Mouse (Mus musculus): Measurements from ENCODE around the gene Thra.

Thra gene

GRCm38 (mm10) chr11:98776843-98777590 lies 36.6 kb downstream of the Thra start:
- peak; percentile 58 for DNase-seq (ENCODE audit: low read depth, low spot score)

- no peak for DNase-seq (ENCODE audit: low read depth, low spot score)
These were observed 37.5 kb downstream of the Thra start for GRCm38 (mm10) chr11:98777888-98778287.

GRCm38 (mm10) chr11:98781851-98782512 lies 41.5 kb downstream of the Thra start:
- DNase-seq (ENCODE audit: low read depth, low spot score): no peak

- DNase-seq (ENCODE audit: low read depth, low spot score): no peak
These were observed 42.3 kb downstream of the Thra start for GRCm38 (mm10) chr11:98782651-98783235.

- peak; percentile 83 for DNase-seq (ENCODE audit: low read depth, low spot score)
These were observed 42.8 kb downstream of the Thra start for GRCm38 (mm10) chr11:98783236-98783696.

GRCm38 (mm10) chr11:98784139-98784538 lies 43.7 kb downstream of the Thra start:
- no peak for DNase-seq (ENCODE audit: low read depth, low spot score)

- DNase-seq (ENCODE audit: low read depth, low spot score): no peak
These were observed 44.8 kb downstream of the Thra start for GRCm38 (mm10) chr11:98785214-98785613.

GRCm38 (mm10) chr11:98785772-98786281 lies 45.4 kb downstream of the Thra start:
- no peak for DNase-seq (ENCODE audit: low read depth, low spot score)

- peak; percentile 97 for DNase-seq (ENCODE audit: low read depth, low spot score)
These were observed 46.1 kb downstream of the Thra start for GRCm38 (mm10) chr11:98786359-98787214.

- DNase-seq (ENCODE audit: low read depth, low spot score): no peak
These were observed 46.8 kb downstream of the Thra start for GRCm38 (mm10) chr11:98787229-98787628.

- no peak for DNase-seq (ENCODE audit: low read depth, low spot score)
These were observed 47.3 kb downstream of the Thra start for GRCm38 (mm10) chr11:98787691-98788090.

- no peak for DNase-seq (ENCODE audit: low read depth, low spot score)
These were observed 47.7 kb downstream of the Thra start for GRCm38 (mm10) chr11:98788139-98788538.

- DNase-seq (ENCODE audit: low read depth, low spot score): peak; percentile 93
These were observed 48.2 kb downstream of the Thra start for GRCm38 (mm10) chr11:98788550-98789218.

- no peak for DNase-seq (ENCODE audit: low read depth, low spot score)
These were observed 48.9 kb downstream of the Thra start for GRCm38 (mm10) chr11:98789219-98789807.

- DNase-seq (ENCODE audit: low read depth, low spot score): no peak
These were observed 49.4 kb downstream of the Thra start for GRCm38 (mm10) chr11:98789824-98790223.

- DNase-seq (ENCODE audit: low read depth, low spot score): no peak
These were observed 50.3 kb downstream of the Thra start for GRCm38 (mm10) chr11:98790631-98791205.

- DNase-seq (ENCODE audit: low read depth, low spot score): no peak
These were observed 51.0 kb downstream of the Thra start for GRCm38 (mm10) chr11:98791448-98791847.

GRCm38 (mm10) chr11:98792081-98792480 lies 51.6 kb downstream of the Thra start:
- no peak for DNase-seq (ENCODE audit: low read depth, low spot score)

- DNase-seq (ENCODE audit: low read depth, low spot score): peak; percentile 61
These were observed 54.1 kb downstream of the Thra start for GRCm38 (mm10) chr11:98794469-98795014.

Data from forelimb bud, embryonic 11.5 days (tissue).